Mouse (Mus musculus): Measurements from ENCODE around the gene Myo6.

- TF ChIP-seq CHD2 (IDR thresholded peaks at IDR 0.05; ENCODE audit: low read length), result no peak
- TF ChIP-seq POLR2A (IDR thresholded peaks at IDR 0.05; ENCODE audit: control insufficient read depth in 1 of 2, insufficient read depth in 1 of 2, low read depth in 1 of 2, low read length in 2 of 2, poor library complexity in 1 of 2), result no peak
- no peak for TF ChIP-seq USF1 (IDR thresholded peaks at IDR 0.05; ENCODE audit: low read depth, low read length)
- no peak for TF ChIP-seq USF2 (IDR thresholded peaks at IDR 0.05; ENCODE audit: borderline replicate concordance in 1 of 2, insufficient read depth in 1 of 2, low read depth in 1 of 2, low read length in 2 of 2)
- no peak for TF ChIP-seq GATA1 (IDR thresholded peaks at IDR 0.05; ENCODE audit: low read depth, low read length)
- no peak for TF ChIP-seq CTCF (IDR thresholded peaks at IDR 0.05 in 2 of 3, conservative IDR thresholded peaks at IDR 0.05 in 1 of 3; ENCODE audit: control insufficient read depth in 1 of 3, insufficient read depth in 1 of 3, low read depth in 2 of 3, low read length in 3 of 3, poor library complexity in 1 of 3, severe bottlenecking in 1 of 3)
- no peak for TF ChIP-seq EP300 (IDR thresholded peaks at IDR 0.05; ENCODE audit: low read depth in 1 of 2, low read length in 2 of 2)
- no peak for TF ChIP-seq ZC3H11A (IDR thresholded peaks at IDR 0.05; ENCODE audit: low read depth, low read length)
Measured at GRCm38 (mm10) chr9:80172396-80173222, 7.8 kb downstream of the Myo6 start.

All from MEL (cell line).